Mouse (Mus musculus) intestine, embryonic 16.5 days (tissue): ENCODE measurements at regions not wholly inside any gene's neighbourhood (a gene's known extent, or its start where the extent isn't known, plus 50 kb on each side); places are given as distances from the start of the nearest gene placed in this dataset.

Experiments
- ATAC-seq: fragments of 200-750 bp; cut with Nextera tagmentation; 2 replicates; pipeline ENCODE4 v1.8.0; 2017; ENCODE audit warnings: moderate TSS enrichment, moderate library complexity
- H3K27ac ChIP-seq: fragments of 300-500 bp; sonication (generic); 2 replicates; pipeline ENCODE4 v1.5.1; 2014; ENCODE audit warnings: mild to moderate bottlenecking, low read length
- H3K27me3 ChIP-seq: fragments of 300-500 bp; sonication (generic); replicated peaks from 2 replicates; pipeline ENCODE4 v1.6.1; 2014; ENCODE audit warnings: low read length, control low read depth, mixed read lengths; ENCODE audit not compliant: control insufficient read depth, insufficient read depth
- H3K36me3 ChIP-seq: fragments of 300-500 bp; sonication (generic); 2 replicates; pipeline ENCODE4 v1.6.1; 2014; ENCODE audit warnings: low read length, control low read depth; ENCODE audit not compliant: control insufficient read depth, insufficient read depth
- H3K4me1 ChIP-seq: fragments of 300-500 bp; sonication (generic); 2 replicates; pipeline ENCODE4 v1.6.1; 2014; ENCODE audit warnings: low read length, control low read depth, mixed read lengths; ENCODE audit not compliant: control insufficient read depth, insufficient read depth
- H3K4me2 ChIP-seq: fragments of 300-500 bp; sonication (generic); 2 replicates; pipeline ENCODE4 v1.6.1; 2014; ENCODE audit warnings: low read depth, low read length, control low read depth
- H3K4me3 ChIP-seq: fragments of 300-500 bp; sonication (generic); 2 replicates; pipeline ENCODE4 v1.5.1; 2014; ENCODE audit warnings: mild to moderate bottlenecking, low read length
- H3K9ac ChIP-seq: fragments of 300-500 bp; sonication (generic); 2 replicates; pipeline ENCODE4 v1.6.1; 2014; ENCODE audit warnings: low read depth, low read length
- H3K9me3 ChIP-seq: fragments of 300-500 bp; sonication (generic); 2 replicates; pipeline ENCODE4 v1.6.1; 2016; ENCODE audit warnings: low read length, control low read depth; ENCODE audit not compliant: control insufficient read depth
- WGBS: fragments of 180-500 bp; shearing (Covaris S2); extraction: QIAGEN DNeasy Blood & Tissue Kit; methylation state at CpG from one replicate; pipeline ENCODE4 v1.1.7; 2014; 5-methylcytosine and 5-hydroxymethylcytosine counted together

DNA sequence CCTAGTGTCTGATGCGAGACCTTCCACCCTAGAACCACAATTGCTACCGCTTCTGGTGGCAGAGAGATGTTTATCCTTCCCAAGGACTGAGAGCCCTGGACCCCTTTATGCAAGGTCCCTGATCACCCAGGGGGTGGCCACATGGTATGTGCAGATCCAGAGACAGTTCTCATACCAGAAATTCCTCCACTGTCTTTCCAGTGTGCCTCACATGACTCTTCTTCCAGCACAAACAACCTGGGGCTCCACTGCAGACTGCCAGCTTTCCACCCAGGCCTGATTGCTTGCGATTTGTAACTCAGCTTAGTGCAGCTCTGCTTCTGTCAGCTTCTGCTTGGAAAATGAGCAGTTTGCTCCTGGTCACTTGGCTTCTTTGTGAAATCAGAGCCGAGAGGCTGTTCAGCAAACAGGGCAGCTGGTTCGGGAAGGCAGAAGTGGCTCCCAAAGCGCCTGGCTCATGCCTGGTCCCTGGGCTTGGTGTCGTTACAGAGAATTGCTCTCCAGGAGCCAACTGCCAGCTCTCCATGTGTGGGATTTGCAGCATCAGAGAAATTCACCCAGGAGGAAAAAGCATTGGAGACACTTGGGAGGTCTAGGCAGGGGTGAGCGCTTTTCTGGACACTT, 174.9 kb upstream of the Lef1 start:
- no peak for ATAC-seq
- Histone ChIP-seq H3K9ac (no peak overlapping the region), H3K4me3 (no peak overlapping the region), H3K27me3 (no peaks in the 10 kb centered on the region; the same call in 1 of the 2 replicates), H3K9me3 (no peaks in the 10 kb centered on the region), H3K4me1 (no peaks in the 10 kb centered on the region), H3K4me2 (no peak overlapping the region), H3K36me3 (no peaks in the 10 kb centered on the region), H3K27ac (no peak overlapping the region)
- 54% methylated on average over 8 of the region's 8 CpGs for WGBS

- H3K36me3 ChIP-seq, result no peaks in the 10 kb centered on the region
- 68% methylated on average over 6 of the region's 6 CpGs for WGBS
- H3K4me1 ChIP-seq, result no peaks in the 10 kb centered on the region
- no peak overlapping the region for H3K4me3 ChIP-seq
- H3K4me2 ChIP-seq, result no peak overlapping the region
- no peaks in the 10 kb centered on the region; the same call in 1 of the 2 replicates for H3K27me3 ChIP-seq
- no peak overlapping the region for H3K27ac ChIP-seq
- H3K9me3 ChIP-seq, result no peaks in the 10 kb centered on the region
- ATAC-seq, result no peak
- no peak overlapping the region for H3K9ac ChIP-seq
Measured at GRCm38 (mm10) chr3:130932723-130933122, 177.5 kb upstream of the Lef1 start.

DNA sequence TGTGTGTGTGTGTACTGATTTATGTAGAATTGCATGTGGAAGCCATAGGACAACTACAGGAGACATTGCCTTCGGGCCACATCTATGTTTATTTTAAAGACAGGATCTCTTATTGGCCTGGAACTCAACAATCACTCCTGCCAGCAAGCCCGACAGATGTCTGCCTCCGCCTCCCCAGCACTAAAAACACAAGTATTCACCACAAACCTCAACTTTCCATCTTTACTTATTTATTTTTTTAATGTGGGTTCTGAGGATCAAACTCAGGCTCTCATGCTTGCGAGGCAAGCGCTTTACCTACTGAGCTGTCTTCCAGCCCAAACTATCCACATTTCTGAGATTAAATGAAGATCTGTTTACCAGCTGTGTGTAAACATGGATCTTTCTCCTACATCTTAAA, 178.0 kb upstream of the Lef1 start:
- Histone ChIP-seq H3K4me3 (no peak overlapping the region), H3K27ac (no peak overlapping the region), H3K4me2 (no peak overlapping the region), H3K36me3 (no peaks in the 10 kb centered on the region), H3K9ac (no peak overlapping the region), H3K4me1 (no peaks in the 10 kb centered on the region), H3K9me3 (no peaks in the 10 kb centered on the region), H3K27me3 (no peaks in the 10 kb centered on the region; the same call in 1 of the 2 replicates)
- ATAC-seq, result no peak
- WGBS, result 76% methylated on average over 5 of the region's 5 CpGs

- Histone ChIP-seq H3K27ac (no peak overlapping the region), H3K36me3 (no peaks in the 10 kb centered on the region), H3K4me1 (no peaks in the 10 kb centered on the region; the same call in 1 of the 2 replicates), H3K9ac (no peak overlapping the region), H3K9me3 (no peaks in the 10 kb centered on the region), H3K4me3 (no peak overlapping the region), H3K27me3 (0 out of 2 replicates have a peak, but pooled peaks cover 2% of the 10 kb centered on the region), H3K4me2 (no peak overlapping the region)
- 64% methylated on average over 5 of the region's 5 CpGs for WGBS
- ATAC-seq, result no peak; the same call in 1 of the 2 replicates
Measured at GRCm38 (mm10) chr3:130925000-130925399, 185.3 kb upstream of the Lef1 start.

GRCm38 (mm10) chr3:130923615-130923958, 186.7 kb upstream of the Lef1 start:
- 0 out of 2 replicates have a peak, but pooled peaks cover 2% of the 10 kb centered on the region for H3K27me3 ChIP-seq
- no peaks in the 10 kb centered on the region; the same call in 1 of the 2 replicates for H3K4me1 ChIP-seq
- H3K9me3 ChIP-seq, result no peaks in the 10 kb centered on the region
- H3K9ac ChIP-seq, result no peak overlapping the region
- peak overlapping the region; percentile 8 for H3K4me2 ChIP-seq
- no peaks in the 10 kb centered on the region for H3K36me3 ChIP-seq
- no peak overlapping the region; the same call in 1 of the 2 replicates for H3K4me3 ChIP-seq
- ATAC-seq, result no peak
- H3K27ac ChIP-seq, result no peak overlapping the region
- 36% methylated on average over 8 of the region's 8 CpGs for WGBS

- H3K9ac ChIP-seq, result no peak overlapping the region
Measured at GRCm38 (mm10) chr3:130922812-130923614, 187.3 kb upstream of the Lef1 start.

DNA sequence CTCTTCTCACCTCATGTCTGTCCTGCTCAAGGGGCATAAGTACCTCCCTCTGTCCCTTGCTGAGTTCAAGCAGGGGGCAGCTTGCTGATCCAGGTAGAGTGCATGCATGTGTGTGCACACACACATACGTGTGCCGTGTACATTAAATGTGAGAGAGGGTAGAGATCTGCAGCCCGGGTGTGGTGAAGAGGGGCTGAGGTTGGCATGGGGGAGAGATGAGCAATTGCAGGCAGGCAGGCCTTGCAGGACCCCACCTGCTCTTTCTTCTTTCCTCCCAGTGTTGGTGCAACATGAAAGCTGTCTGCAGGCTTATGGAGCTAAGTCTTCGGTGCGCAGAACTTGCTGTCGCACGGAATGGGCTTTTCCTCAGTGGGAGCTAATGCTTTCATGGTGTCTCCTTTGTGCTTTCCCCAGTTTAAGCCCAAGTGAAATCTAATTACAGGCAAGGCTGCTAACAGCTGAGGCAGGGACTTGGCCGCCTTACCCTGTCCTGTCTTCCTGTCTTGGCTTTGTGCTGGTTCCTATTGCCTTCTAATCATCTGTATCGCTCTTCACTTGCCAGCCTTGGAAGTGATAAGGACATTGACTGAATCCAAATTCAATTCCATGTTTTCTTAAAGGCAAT, 188.5 kb upstream of the Lef1 start:
- Histone ChIP-seq H3K4me1 (no peaks in the 10 kb centered on the region; the same call in 1 of the 2 replicates), H3K9me3 (no peaks in the 10 kb centered on the region), H3K27me3 (0 out of 2 replicates have a peak, but pooled peaks cover 2% of the 10 kb centered on the region), H3K4me3 (no peak overlapping the region), H3K36me3 (no peaks in the 10 kb centered on the region), H3K4me2 (no peak overlapping the region), H3K9ac (no peak overlapping the region), H3K27ac (no peak overlapping the region)
- ATAC-seq, result no peak
- 92% methylated on average over 9 of the region's 9 CpGs for WGBS

More at GRCm38 (mm10) chr3:130922812-130923614, 187.3 kb upstream of the Lef1 start:
- no peak overlapping the region; the same call in 1 of the 2 replicates for H3K4me3 ChIP-seq
- 0 out of 2 replicates have a peak, but pooled peaks cover 2% of the 10 kb centered on the region for H3K27me3 ChIP-seq
- no peak for ATAC-seq
- no peaks in the 10 kb centered on the region for H3K36me3 ChIP-seq
- H3K27ac ChIP-seq, result no peak overlapping the region
- no peaks in the 10 kb centered on the region for H3K9me3 ChIP-seq
- 30% methylated on average over 23 of the region's 23 CpGs for WGBS
- H3K4me1 ChIP-seq, result no peaks in the 10 kb centered on the region; the same call in 1 of the 2 replicates
- peak overlapping the region; percentile 8 for H3K4me2 ChIP-seq

DNA sequence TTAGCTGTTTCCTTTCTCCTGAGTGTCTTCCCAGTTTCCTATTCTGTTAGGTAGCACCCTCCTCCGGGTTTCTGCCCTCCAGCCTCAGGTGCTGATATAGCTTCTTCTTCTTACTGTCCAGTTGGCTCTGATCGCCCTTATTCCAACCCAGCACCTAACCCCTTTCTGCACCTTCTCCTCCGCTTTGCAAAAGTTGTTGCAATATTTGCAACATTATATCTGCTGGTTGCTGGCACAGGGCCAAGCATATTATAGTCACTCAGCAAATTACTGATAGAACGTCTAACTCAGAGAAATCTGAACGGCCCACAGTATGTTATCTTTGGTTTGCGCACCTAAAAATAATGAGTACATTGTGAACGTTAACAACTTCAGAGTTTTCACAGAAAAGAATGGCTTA, 183.6 kb upstream of the Rpl34 start:
- Histone ChIP-seq H3K27me3 (no peaks in the 10 kb centered on the region), H3K9ac (no peak overlapping the region)
- ATAC-seq, result peak; percentile 50; the same call in 1 of the 2 replicates

GRCm38 (mm10) chr3:130905101-130905500, 174.9 kb upstream of the Rpl34 start:
- H3K4me3 ChIP-seq, result no peak overlapping the region
- ATAC-seq, result no peak
- H3K4me1 ChIP-seq, result no peaks in the 10 kb centered on the region
- no peak overlapping the region for H3K27ac ChIP-seq
- WGBS, result 39% methylated on average over 8 of the region's 8 CpGs
- H3K9me3 ChIP-seq, result no peaks in the 10 kb centered on the region
- H3K36me3 ChIP-seq, result no peaks in the 10 kb centered on the region
- no peak overlapping the region for H3K9ac ChIP-seq
- H3K27me3 ChIP-seq, result no peaks in the 10 kb centered on the region
- H3K4me2 ChIP-seq, result no peak overlapping the region

More for the DNA sequence above, 183.6 kb upstream of the Rpl34 start:
- Histone ChIP-seq H3K4me2 (no peak overlapping the region), H3K9me3 (no peaks in the 10 kb centered on the region), H3K27ac (no peak overlapping the region), H3K36me3 (no peaks in the 10 kb centered on the region), H3K4me1 (no peaks in the 10 kb centered on the region), H3K4me3 (no peak overlapping the region)
- WGBS, result 53% methylated on average over 7 of the region's 7 CpGs
